14 mouse cellular contexts compared by ENCODE assay signal in the genomic region with DNA sequence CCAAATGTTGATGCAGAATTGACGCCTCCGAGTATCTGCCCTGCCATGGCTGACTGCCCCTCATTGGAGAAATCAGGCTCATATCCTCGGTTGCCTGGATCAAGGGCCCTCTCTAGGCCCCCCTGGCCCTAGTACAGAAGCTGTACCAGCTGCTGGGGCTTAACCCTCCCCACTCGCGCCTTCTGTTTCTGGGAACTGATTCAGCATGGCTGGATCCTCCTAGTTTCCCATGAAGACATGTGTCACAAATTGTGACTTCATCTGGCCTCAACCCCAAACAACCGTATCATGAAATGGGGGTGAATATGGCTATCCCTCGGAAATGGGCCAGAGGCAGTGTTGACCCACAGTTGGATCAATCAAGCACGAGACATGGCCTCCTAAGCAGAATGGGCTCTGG.
"Had no signal": no experiment of that assay in that cellular context is flagged by ENCODE, and none has a peak within 500 bp of the region (broad histone marks: within the 10 kb centered on the region; RNA-seq: fewer than 3 reads in every experiment).

No protein-coding gene starts in this region.

- DNase-seq: kidney, adult 18-20 months; kidney, postnatal 10 days; kidney, postnatal 4 days; liver; liver, embryonic 13.5 days; liver, postnatal 0 days; lung, postnatal 14 days had no signal

- H3K27ac ChIP-seq: intestine, embryonic 15.5 days; layer of hippocampus, adult 2 months; liver, embryonic 13.5 days; lung, embryonic 15.5 days; macrophage; midbrain, embryonic 12.5 days; neural tube, embryonic 15.5 days had no signal

- H3K4me3 ChIP-seq: intestine, embryonic 15.5 days; layer of hippocampus, adult 2 months; liver, embryonic 13.5 days; lung, embryonic 15.5 days; midbrain, embryonic 12.5 days; neural tube, embryonic 15.5 days had no signal

- H3K4me1 ChIP-seq: liver, embryonic 13.5 days had no signal

- H3K36me3 ChIP-seq: intestine, embryonic 15.5 days; liver, embryonic 13.5 days; lung, embryonic 15.5 days; midbrain, embryonic 12.5 days; neural tube, embryonic 15.5 days had no signal

- H3K9me3 ChIP-seq: intestine, embryonic 15.5 days; liver, embryonic 13.5 days; lung, embryonic 15.5 days; megakaryocyte, embryonic 14.5 days; midbrain, embryonic 12.5 days; neural tube, embryonic 15.5 days had no signal

- H3K9ac ChIP-seq: intestine, embryonic 15.5 days; liver, embryonic 13.5 days; liver, postnatal 0 days; lung, embryonic 15.5 days; midbrain, embryonic 12.5 days; neural tube, embryonic 15.5 days had no signal

- H3K27me3 ChIP-seq: intestine, embryonic 15.5 days; liver, embryonic 13.5 days; lung, embryonic 15.5 days; midbrain, embryonic 12.5 days had no signal

- H3K4me2 ChIP-seq: intestine, embryonic 15.5 days; liver, embryonic 13.5 days; lung, embryonic 15.5 days; midbrain, embryonic 12.5 days; neural tube, embryonic 15.5 days had no signal

- ATAC-seq: intestine, embryonic 15.5 days; liver, postnatal 0 days had no signal
